Mouse (Mus musculus) lung, embryonic 15.5 days (tissue): Measurements from ENCODE around the gene Exoc2. TPM values are rescaled to one million over a fixed set of nuclear protein-coding genes. Genes with fewer than 3 reads are reported as not detected.

Source experiments
- ATAC-seq: fragments of 200-750 bp; cut with Nextera tagmentation; 2 replicates; pipeline ENCODE4 v1.8.0; 2017; ENCODE audit warnings: moderate number of reproducible peaks, borderline replicate concordance; ENCODE audit not compliant: low FRiP score, low TSS enrichment; ENCODE audit errors: extremely low read depth
- H3K27ac ChIP-seq: fragments of 300-500 bp; sonication (generic); 2 replicates; pipeline ENCODE4 v1.5.1; 2015; ENCODE audit warnings: moderate library complexity, mild to moderate bottlenecking, inconsistent platforms
- H3K27me3 ChIP-seq: fragments of 300-500 bp; sonication (generic); 2 replicates; pipeline ENCODE4 v1.6.1; 2015; ENCODE audit warnings: inconsistent platforms
- H3K36me3 ChIP-seq: fragments of 300-500 bp; sonication (generic); 2 replicates; pipeline ENCODE4 v1.6.1; 2015; ENCODE audit warnings: inconsistent platforms
- H3K4me1 ChIP-seq: fragments of 300-500 bp; sonication (generic); 2 replicates; pipeline ENCODE4 v1.6.1; 2015; ENCODE audit warnings: inconsistent platforms
- H3K4me2 ChIP-seq: fragments of 300-500 bp; sonication (generic); 2 replicates; pipeline ENCODE4 v1.6.1; 2015; ENCODE audit warnings: inconsistent platforms, mild to moderate bottlenecking, moderate library complexity
- H3K4me3 ChIP-seq: fragments of 300-500 bp; sonication (generic); 2 replicates; pipeline ENCODE4 v1.5.1; 2015; ENCODE audit warnings: mild to moderate bottlenecking, inconsistent platforms
- H3K9ac ChIP-seq: fragments of 300-500 bp; sonication (generic); 2 replicates; pipeline ENCODE4 v1.6.1; 2015; ENCODE audit warnings: inconsistent platforms
- H3K9me3 ChIP-seq: fragments of 300-500 bp; sonication (generic); 2 replicates; pipeline ENCODE4 v1.6.1; 2016; ENCODE audit warnings: inconsistent platforms
- WGBS: fragments of 180-500 bp; shearing (Covaris S2); methylation state at CpG from one replicate; pipeline ENCODE4 v1.1.7; 2015; 5-methylcytosine and 5-hydroxymethylcytosine counted together
- polyA plus RNA-seq: library from polyadenylated mRNA; unstranded; fragments of >200 nt; fragmentation: Nextera tagmentation; extraction: Ambion mirVana; gene quantifications from 2 replicates; pipeline ENCODE4 v1.2.1, GENCODE M21; 2015

Exoc2 gene
- polyA plus RNA-seq, 1 experiment from 2014 or later, result 36.8 TPM

DNA sequence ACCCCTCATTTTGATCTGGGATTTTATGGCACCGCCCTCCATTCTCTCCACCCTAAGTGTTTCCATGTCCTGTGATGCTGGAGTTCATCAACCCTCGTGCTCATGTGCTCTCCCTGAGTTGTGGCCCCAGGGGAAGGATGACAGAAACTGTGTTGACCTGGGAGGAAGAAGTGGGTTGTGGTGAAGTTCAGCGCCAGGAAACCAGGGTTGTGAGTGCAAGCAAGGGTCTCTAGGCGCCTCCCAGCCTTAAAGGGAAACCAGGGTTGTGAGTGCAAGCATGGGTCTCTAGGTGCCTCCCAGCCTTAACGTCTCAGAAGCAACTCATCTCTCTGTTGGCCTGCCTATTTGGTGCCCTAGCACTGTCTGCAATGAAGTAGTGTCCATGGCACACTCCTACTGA lies 160.4 kb downstream of the Exoc2 start:
- Histone ChIP-seq H3K4me1 (no peaks in the 10 kb centered on the region), H3K9me3 (no peaks in the 10 kb centered on the region), H3K36me3 (peaks cover 16% of the 10 kb centered on the region; the same call in 1 of the 2 replicates), H3K27me3 (no peaks in the 10 kb centered on the region), H3K4me2 (no peak overlapping the region), H3K9ac (no peak overlapping the region), H3K27ac (no peak overlapping the region), H3K4me3 (no peak overlapping the region)
- 85% methylated on average over 5 of the region's 5 CpGs for WGBS
- ATAC-seq, result no peak

DNA sequence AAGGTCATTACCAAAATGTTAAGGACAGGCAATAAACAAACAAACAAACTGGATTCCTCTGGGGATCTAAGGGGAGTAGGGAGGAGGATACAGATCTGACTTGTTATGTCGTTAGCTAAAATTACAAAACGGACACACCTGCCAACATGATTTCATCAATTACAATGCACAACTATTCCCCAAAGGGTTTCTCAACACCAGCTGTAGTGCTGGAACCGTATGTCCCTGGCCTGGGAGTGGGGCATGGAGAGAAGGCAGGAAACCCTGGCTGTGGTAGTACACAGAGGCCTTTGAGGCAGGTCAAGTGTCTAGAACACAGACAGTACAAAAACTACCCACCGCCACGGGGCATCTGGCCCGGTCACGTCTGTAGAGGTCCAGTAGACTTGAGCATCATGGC lies 164.7 kb downstream of the Exoc2 start:
- H3K4me3 ChIP-seq, result no peak overlapping the region
- H3K27ac ChIP-seq, result no peak overlapping the region
- no peaks in the 10 kb centered on the region for H3K27me3 ChIP-seq
- no peak overlapping the region for H3K9ac ChIP-seq
- no peak for ATAC-seq
- no peaks in the 10 kb centered on the region for H3K4me1 ChIP-seq
- 84% methylated on average over 7 of the region's 7 CpGs for WGBS
- no peaks in the 10 kb centered on the region for H3K9me3 ChIP-seq
- H3K36me3 ChIP-seq, result no peaks in the 10 kb centered on the region
- H3K4me2 ChIP-seq, result no peak overlapping the region

DNA sequence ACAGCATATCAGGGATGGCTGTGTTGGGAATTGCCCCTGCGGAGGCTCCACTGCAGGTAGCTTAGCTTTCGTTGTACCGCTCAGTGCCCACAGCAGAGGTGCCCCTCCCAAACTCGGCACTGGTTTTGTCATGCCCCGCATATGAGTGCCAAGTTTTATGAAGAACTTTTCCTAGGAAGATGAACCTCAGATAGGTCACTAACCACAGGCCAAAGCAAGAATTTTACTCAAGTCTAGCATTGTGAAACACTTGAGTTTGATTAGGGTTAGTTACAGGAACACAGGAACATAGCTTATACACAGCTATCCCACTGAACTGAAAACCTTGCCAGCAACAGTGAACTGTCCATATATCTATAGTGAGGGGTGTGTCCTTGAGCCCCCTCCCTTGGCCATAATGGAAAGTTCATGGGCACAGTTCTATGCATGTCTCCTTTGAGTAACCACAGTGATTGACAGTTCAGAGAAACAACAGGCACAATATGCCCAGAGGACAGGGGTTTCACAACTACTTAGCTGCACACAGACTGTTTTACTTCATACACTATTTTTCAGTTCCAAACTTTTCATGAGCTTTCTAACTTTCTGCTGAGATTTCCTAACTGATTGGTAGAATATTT lies 171.4 kb downstream of the Exoc2 start:
- H3K4me3 ChIP-seq, result no peak overlapping the region

DNA sequence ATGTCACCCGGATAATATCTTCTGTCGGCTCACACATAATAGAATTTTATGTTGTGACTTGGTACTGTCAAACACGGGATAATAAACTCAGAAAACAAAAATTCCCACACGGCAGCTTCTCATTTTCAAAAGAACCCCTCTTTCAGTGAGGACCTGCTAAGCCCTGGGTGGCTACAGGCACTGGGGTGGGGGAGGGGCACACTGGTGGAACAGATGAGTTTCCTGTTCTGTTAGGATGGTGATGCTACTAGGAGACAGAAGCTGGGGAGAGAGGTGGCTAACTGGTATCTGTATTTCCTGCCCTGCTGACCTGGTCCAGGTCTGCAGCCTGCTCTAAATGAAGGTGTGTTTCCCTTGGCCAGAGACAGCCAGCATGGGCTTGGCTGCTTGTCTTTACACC lies 172.0 kb downstream of the Exoc2 start:
- H3K9me3 ChIP-seq, result no peaks in the 10 kb centered on the region
- WGBS, result 72% methylated on average over 4 of the region's 4 CpGs
- no peak overlapping the region for H3K4me3 ChIP-seq
- no peak overlapping the region for H3K9ac ChIP-seq
- no peak overlapping the region for H3K27ac ChIP-seq
- H3K27me3 ChIP-seq, result no peaks in the 10 kb centered on the region
- H3K36me3 ChIP-seq, result no peaks in the 10 kb centered on the region
- H3K4me2 ChIP-seq, result no peak overlapping the region
- ATAC-seq, result no peak
- H3K4me1 ChIP-seq, result no peaks in the 10 kb centered on the region

More for the DNA sequence above, 171.4 kb downstream of the Exoc2 start:
- Histone ChIP-seq H3K36me3 (no peaks in the 10 kb centered on the region), H3K4me2 (no peak overlapping the region), H3K9ac (no peak overlapping the region), H3K27me3 (no peaks in the 10 kb centered on the region), H3K9me3 (no peaks in the 10 kb centered on the region), H3K27ac (no peak overlapping the region), H3K4me1 (no peaks in the 10 kb centered on the region)
- 85% methylated on average over 5 of the region's 5 CpGs for WGBS
- no peak for ATAC-seq

DNA sequence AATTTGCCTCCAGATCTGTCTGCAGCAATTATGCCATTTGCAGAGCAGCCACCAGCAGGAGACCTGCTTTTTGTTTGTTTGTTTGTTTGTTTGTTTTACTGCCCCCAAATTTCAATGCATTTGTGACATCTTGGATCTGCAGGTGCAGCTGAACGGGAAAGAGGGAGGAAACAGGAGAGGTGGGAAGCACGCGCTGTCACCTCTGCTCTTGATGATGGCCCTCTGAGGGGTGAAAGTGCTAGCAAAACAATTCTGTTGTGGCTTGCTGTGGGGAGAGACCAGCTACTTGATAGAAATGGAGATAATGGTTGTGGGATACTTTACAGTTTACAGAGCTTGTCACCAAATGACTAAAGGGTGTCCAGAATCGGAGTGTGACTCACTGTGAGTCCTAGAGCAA lies 177.9 kb downstream of the Exoc2 start:
- ATAC-seq, result no peak

DNA sequence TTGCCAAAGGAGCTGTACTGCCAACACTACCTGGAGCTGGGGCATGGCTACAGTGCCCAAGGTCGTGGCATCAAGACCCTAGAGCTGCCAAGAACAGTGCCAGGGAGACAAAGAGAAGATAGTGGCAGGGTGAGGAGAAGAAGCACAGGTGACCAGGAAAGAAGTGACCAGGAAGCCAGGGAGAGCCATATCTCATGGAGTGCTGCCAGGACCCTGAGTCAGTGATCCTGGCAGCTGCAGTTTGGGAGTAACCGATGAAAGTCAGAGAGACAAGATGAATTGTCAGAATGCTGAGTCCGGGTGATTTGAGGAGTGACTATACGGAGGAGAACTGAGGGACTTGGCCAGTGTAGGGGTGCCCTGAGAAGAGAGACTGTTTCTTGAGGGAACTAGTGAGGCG lies 180.3 kb downstream of the Exoc2 start:
- H3K9ac ChIP-seq, result no peak overlapping the region
- 0 out of 2 replicates have a peak, but pooled peaks cover 4% of the 10 kb centered on the region for H3K4me1 ChIP-seq
- no peaks in the 10 kb centered on the region for H3K36me3 ChIP-seq
- 68% methylated on average over 5 of the region's 5 CpGs for WGBS
- ATAC-seq, result no peak
- H3K9me3 ChIP-seq, result no peaks in the 10 kb centered on the region
- H3K27ac ChIP-seq, result no peak overlapping the region
- no peak overlapping the region for H3K4me2 ChIP-seq
- H3K27me3 ChIP-seq, result no peaks in the 10 kb centered on the region
- no peak overlapping the region for H3K4me3 ChIP-seq

More for the DNA sequence above, 177.9 kb downstream of the Exoc2 start:
- no peak overlapping the region for H3K27ac ChIP-seq
- H3K4me2 ChIP-seq, result no peak overlapping the region
- H3K9ac ChIP-seq, result no peak overlapping the region
- 76% methylated on average over 4 of the region's 4 CpGs for WGBS
- 0 out of 2 replicates have a peak, but pooled peaks cover 4% of the 10 kb centered on the region for H3K4me1 ChIP-seq
- H3K9me3 ChIP-seq, result no peaks in the 10 kb centered on the region
- H3K36me3 ChIP-seq, result no peaks in the 10 kb centered on the region
- H3K27me3 ChIP-seq, result no peaks in the 10 kb centered on the region
- H3K4me3 ChIP-seq, result no peak overlapping the region

DNA sequence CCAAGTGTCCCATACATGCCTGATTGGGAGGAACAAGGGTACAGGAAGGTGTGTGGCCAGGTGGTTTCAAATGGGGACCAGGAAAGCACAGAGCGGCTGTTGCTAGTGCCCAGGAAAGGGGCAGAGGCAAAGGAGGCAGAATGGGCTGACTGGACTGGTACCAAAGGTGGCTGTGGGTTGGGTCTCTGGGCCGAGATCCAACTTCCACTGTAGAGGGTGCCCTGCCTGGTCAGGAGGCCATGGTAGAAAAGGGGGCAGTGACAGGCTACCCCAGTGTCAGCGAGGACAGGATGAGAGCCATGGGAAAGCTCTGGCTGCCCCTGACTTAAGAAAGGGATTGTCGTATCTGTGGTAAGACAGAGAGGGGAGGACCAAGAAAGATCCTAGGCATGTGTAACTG lies 180.7 kb downstream of the Exoc2 start:
- Histone ChIP-seq H3K27me3 (no peaks in the 10 kb centered on the region), H3K9ac (no peak overlapping the region), H3K4me1 (0 out of 2 replicates have a peak, but pooled peaks cover 4% of the 10 kb centered on the region), H3K36me3 (no peaks in the 10 kb centered on the region), H3K9me3 (no peaks in the 10 kb centered on the region), H3K4me3 (no peak overlapping the region), H3K4me2 (no peak overlapping the region), H3K27ac (no peak overlapping the region)
- 89% methylated on average over 4 of the region's 4 CpGs for whole genome bisulfite sequencing
- ATAC-seq, result no peak

DNA sequence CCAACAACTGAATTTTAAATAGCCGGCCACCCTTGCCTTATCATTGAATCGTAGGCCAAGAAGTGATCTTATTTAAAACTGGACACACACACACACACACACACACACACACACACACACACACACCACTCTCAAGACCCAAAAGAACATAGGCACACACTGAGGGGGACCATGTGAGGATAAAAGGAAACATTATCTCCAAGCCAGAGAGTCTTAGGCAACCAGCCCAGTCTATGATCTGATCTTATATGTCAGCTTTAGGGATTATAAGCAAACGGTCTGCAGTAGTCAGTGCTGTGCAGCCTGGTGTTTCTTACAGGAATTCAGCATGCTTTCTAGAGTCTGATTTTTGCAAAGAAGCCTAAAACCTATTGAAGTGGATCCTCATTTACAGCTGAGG lies 181.2 kb downstream of the Exoc2 start:
- no peaks in the 10 kb centered on the region for H3K27me3 ChIP-seq
- H3K4me2 ChIP-seq, result no peak overlapping the region
- 0 out of 2 replicates have a peak, but pooled peaks cover 4% of the 10 kb centered on the region for H3K4me1 ChIP-seq
- no peak overlapping the region for H3K9ac ChIP-seq
- H3K36me3 ChIP-seq, result no peaks in the 10 kb centered on the region
- no peak overlapping the region for H3K4me3 ChIP-seq
- WGBS, result 38% methylated on average over 3 of the region's 3 CpGs
- no peaks in the 10 kb centered on the region for H3K9me3 ChIP-seq
- ATAC-seq, result peak; percentile 52; the same call in 1 of the 2 replicates
- H3K27ac ChIP-seq, result no peak overlapping the region

DNA sequence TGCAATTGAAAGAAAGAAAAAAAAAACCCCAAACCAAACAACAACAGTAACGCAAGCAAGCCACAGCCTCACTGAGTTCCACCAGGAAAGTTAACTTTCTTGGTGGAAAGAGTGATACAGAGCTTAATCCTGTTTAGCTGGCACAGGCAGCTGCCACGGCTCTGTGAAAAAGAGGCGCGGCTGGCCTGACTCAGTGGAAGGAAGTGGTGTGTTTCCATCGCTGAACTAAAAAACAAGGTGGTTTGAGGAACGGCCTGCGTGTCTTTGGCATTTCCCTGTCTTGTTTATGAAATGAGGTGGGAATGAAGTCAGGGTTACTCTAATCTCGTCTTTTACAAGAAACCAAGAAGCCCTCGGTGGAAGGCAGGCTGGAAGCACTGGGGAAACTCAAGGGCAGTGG lies 181.6 kb downstream of the Exoc2 start:
- no peak overlapping the region for H3K4me3 ChIP-seq
- H3K4me1 ChIP-seq, result 0 out of 2 replicates have a peak, but pooled peaks cover 4% of the 10 kb centered on the region
- ATAC-seq, result no peak
- no peak overlapping the region for H3K4me2 ChIP-seq
- no peaks in the 10 kb centered on the region for H3K27me3 ChIP-seq
- no peaks in the 10 kb centered on the region for H3K9me3 ChIP-seq
- H3K27ac ChIP-seq, result no peak overlapping the region
- no peaks in the 10 kb centered on the region for H3K36me3 ChIP-seq
- H3K9ac ChIP-seq, result no peak overlapping the region
- WGBS, result 36% methylated on average over 9 of the region's 9 CpGs

DNA sequence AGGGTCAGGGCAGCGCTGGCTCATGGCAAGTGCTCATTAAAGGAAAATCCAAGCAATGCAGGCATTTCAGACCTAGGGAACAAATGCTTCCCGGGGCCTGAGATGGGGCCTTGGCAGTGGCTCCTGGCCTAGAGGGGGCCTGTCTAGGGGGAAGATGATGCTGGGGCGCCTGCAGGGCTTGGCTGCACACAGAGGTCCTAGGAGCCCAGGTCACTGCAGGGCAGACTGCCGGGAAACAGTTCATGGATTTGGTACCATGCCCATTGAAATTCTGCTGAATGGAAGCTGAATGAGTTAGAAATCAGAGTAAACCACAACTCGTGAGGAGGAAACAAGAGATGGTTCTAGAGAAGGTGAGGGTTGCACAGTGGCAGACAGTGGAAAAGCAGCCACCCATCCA lies 183.9 kb downstream of the Exoc2 start:
- Histone ChIP-seq H3K27ac (no peak overlapping the region), H3K4me2 (no peak overlapping the region), H3K4me3 (no peak overlapping the region), H3K36me3 (no peaks in the 10 kb centered on the region), H3K27me3 (no peaks in the 10 kb centered on the region), H3K9ac (no peak overlapping the region), H3K9me3 (no peaks in the 10 kb centered on the region), H3K4me1 (0 out of 2 replicates have a peak, but pooled peaks cover 4% of the 10 kb centered on the region)
- no peak for ATAC-seq
- 58% methylated on average over 5 of the region's 5 CpGs for WGBS

DNA sequence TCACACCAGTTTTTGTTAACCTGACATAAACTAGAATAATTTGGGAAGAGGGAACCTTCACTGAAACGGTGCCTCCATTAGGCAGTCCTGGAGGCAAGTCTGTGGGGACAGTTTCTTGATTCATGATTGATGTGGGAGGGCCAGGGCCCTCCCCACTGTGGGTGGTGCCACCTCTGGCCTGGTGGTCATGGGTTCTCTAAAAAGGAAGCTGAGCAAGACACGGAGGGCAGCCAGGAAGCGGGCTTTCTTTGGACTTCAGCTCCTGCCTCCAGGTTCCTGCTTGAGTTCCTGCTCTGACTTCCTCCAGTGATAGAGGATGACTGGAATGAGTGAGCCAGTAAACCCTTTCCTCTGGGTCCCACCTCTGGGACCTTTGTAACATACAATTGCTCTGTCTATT lies 185.5 kb downstream of the Exoc2 start:
- H3K4me3 ChIP-seq, result no peak overlapping the region
- no peaks in the 10 kb centered on the region for H3K36me3 ChIP-seq
- 66% methylated on average over 3 of the region's 3 CpGs for WGBS
- ATAC-seq, result no peak
- no peaks in the 10 kb centered on the region for H3K9me3 ChIP-seq
- H3K4me1 ChIP-seq, result 0 out of 2 replicates have a peak, but pooled peaks cover 6% of the 10 kb centered on the region
- no peak overlapping the region for H3K4me2 ChIP-seq
- no peaks in the 10 kb centered on the region for H3K27me3 ChIP-seq
- H3K9ac ChIP-seq, result no peak overlapping the region
- H3K27ac ChIP-seq, result no peak overlapping the region

DNA sequence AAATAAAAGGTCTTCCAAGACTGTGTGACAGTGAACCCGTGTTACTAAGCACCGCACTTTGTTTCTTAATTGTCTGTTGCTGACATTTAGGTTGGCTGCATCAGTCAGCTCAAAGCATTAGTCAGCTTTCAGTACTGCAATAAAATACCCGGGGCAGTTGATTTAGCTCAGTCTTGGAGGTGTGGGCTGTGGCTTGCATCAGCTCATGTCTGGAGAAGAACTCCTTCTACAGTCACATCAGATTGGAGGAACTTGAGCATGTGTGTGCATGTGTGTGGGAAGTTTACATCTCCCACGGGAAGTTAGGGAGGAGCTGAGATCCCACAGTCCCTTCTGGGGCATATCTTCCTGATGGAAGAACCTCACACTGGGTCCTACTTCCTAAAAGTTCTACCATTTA lies 185.9 kb downstream of the Exoc2 start:
- no peak overlapping the region for H3K4me3 ChIP-seq
- H3K9ac ChIP-seq, result no peak overlapping the region
- H3K9me3 ChIP-seq, result no peaks in the 10 kb centered on the region
- H3K4me2 ChIP-seq, result no peak overlapping the region
- no peaks in the 10 kb centered on the region for H3K27me3 ChIP-seq
- WGBS, result 85% methylated on average over 4 of the region's 4 CpGs
- H3K36me3 ChIP-seq, result no peaks in the 10 kb centered on the region
- no peak overlapping the region for H3K27ac ChIP-seq
- H3K4me1 ChIP-seq, result 0 out of 2 replicates have a peak, but pooled peaks cover 3% of the 10 kb centered on the region
- ATAC-seq, result no peak
